Mouse (Mus musculus) CH12.LX (cell line): Measurements from ENCODE around the gene Tcf21. TPM values are rescaled to one million over a fixed set of nuclear protein-coding genes. Genes with fewer than 3 reads are reported as not detected.

Experiments used
- DNase-seq: peaks from one replicate; pipeline ENCODE4 v3.0.0-alpha.2; 2013; ENCODE audit errors: extremely low read depth
- H3K27ac ChIP-seq: 2 replicates; pipeline ENCODE4 v1.5.1; 2012; ENCODE audit warnings: low read depth, mild to moderate bottlenecking, control low read depth, moderate library complexity; ENCODE audit not compliant: insufficient read depth
- H3K27me3 ChIP-seq: replicated peaks from 2 replicates; pipeline ENCODE3; 2012; ENCODE audit warnings: inconsistent platforms
- H3K36me3 ChIP-seq, 2 experiments: replicated peaks in 1 of 2; 2 replicates each; pipeline versions ENCODE3 to v1.6.1; 2012; ENCODE audit warnings: inconsistent platforms in 1 of 2, low read length in 1 of 2, mild to moderate bottlenecking in 1 of 2, mixed read lengths in 1 of 2, moderate library complexity in 1 of 2; ENCODE audit not compliant: control insufficient read depth in 1 of 2, insufficient read depth in 1 of 2
- H3K4me1 ChIP-seq, 2 experiments: 2 replicates each; pipeline ENCODE4 v1.6.1; 2012; ENCODE audit warnings: inconsistent platforms in 1 of 2, moderate library complexity in 1 of 2; ENCODE audit not compliant: insufficient read depth in 2 of 2, control insufficient read depth in 1 of 2
- H3K4me2 ChIP-seq: 2 replicates; pipeline ENCODE4 v1.6.1; 2012; ENCODE audit warnings: low read depth, mild to moderate bottlenecking, control low read depth; ENCODE audit not compliant: poor library complexity, insufficient read depth, severe bottlenecking
- H3K4me3 ChIP-seq, 3 experiments: fragments of 150-350 bp in 1 of 3; sonication (generic) in 1 of 3; replicated peaks in 1 of 3; 2 replicates each; pipeline versions ENCODE3 to v1.5.1; 2011 to 2012; ENCODE audit warnings: low read depth in 2 of 3, low read length in 2 of 3, mild to moderate bottlenecking in 2 of 3, moderate library complexity in 2 of 3, control low read depth in 1 of 3, improper control_type of control experiment in 1 of 3, inconsistent platforms in 1 of 3, mixed read lengths in 1 of 3; ENCODE audit not compliant: poor library complexity in 1 of 3
- H3K79me2 ChIP-seq: replicated peaks from 2 replicates; pipeline ENCODE4 v1.6.1; 2012; ENCODE audit warnings: mild to moderate bottlenecking, moderate library complexity; ENCODE audit not compliant: control insufficient read depth, poor library complexity, insufficient read depth, severe bottlenecking; ENCODE audit errors: extremely low read depth
- H3K9ac ChIP-seq: 2 replicates; pipeline ENCODE4 v1.6.1; 2012; ENCODE audit warnings: low read depth, mild to moderate bottlenecking, control low read depth, moderate library complexity; ENCODE audit not compliant: insufficient read depth
- H3K9me3 ChIP-seq: replicated peaks from 2 replicates; pipeline ENCODE3; 2012; ENCODE audit warnings: low read length, inconsistent platforms, mixed read lengths
- BHLHE40 ChIP-seq: IDR thresholded peaks from 2 replicates; pipeline ENCODE4 v1.6.1; 2011; ENCODE audit warnings: mild to moderate bottlenecking, low read depth, low read length, improper control_type of control experiment
- CHD2 ChIP-seq: IDR thresholded peaks from 2 replicates; pipeline ENCODE4 v1.6.1; 2011; ENCODE audit warnings: low read length, improper control_type of control experiment
- CTCF ChIP-seq, 2 experiments: IDR thresholded peaks in 1 of 2; conservative IDR thresholded peaks in 1 of 2; 2 replicates each; pipeline ENCODE4 v1.5.1; 2011 to 2012; ENCODE audit warnings: low read depth in 2 of 2, low read length in 2 of 2, improper control_type of control experiment in 1 of 2, inconsistent platforms in 1 of 2, mild to moderate bottlenecking in 1 of 2, moderate library complexity in 1 of 2
- ELF1 ChIP-seq: IDR thresholded peaks from 2 replicates; pipeline ENCODE4 v1.6.1; 2014; ENCODE audit warnings: low read depth, mild to moderate bottlenecking, inconsistent platforms, low read length, improper control_type of control experiment
- EP300 ChIP-seq: IDR thresholded peaks from 2 replicates; pipeline ENCODE4 v1.6.1; 2011; ENCODE audit warnings: low read length, improper control_type of control experiment
- ETS1 ChIP-seq: conservative IDR thresholded peaks from 2 replicates; pipeline ENCODE4 v1.6.1; 2012; ENCODE audit warnings: low read depth, mild to moderate bottlenecking, inconsistent platforms, low read length, improper control_type of control experiment, moderate library complexity
- HCFC1 ChIP-seq: IDR thresholded peaks from 2 replicates; pipeline ENCODE4 v1.6.1; 2012; ENCODE audit warnings: low read depth, mild to moderate bottlenecking, inconsistent platforms, low read length, improper control_type of control experiment
- JUND ChIP-seq: conservative IDR thresholded peaks from 2 replicates; pipeline ENCODE4 v1.6.1; 2011; ENCODE audit warnings: low read depth, low read length, improper control_type of control experiment
- MAFK ChIP-seq: IDR thresholded peaks from 2 replicates; pipeline ENCODE4 v1.6.1; 2011; ENCODE audit warnings: low read length, improper control_type of control experiment; ENCODE audit not compliant: insufficient replicate concordance
- MYC ChIP-seq: IDR thresholded peaks from 2 replicates; pipeline ENCODE4 v1.6.1; 2011; ENCODE audit warnings: low read depth, mild to moderate bottlenecking, improper control_type of control experiment, low read length
- NELFE ChIP-seq: IDR thresholded peaks from 2 replicates; pipeline ENCODE4 v1.6.1; 2011; ENCODE audit warnings: low read depth, low read length, improper control_type of control experiment
- NRF1 ChIP-seq: IDR thresholded peaks from 2 replicates; pipeline ENCODE4 v1.6.1; 2014; ENCODE audit warnings: low read depth, mild to moderate bottlenecking, inconsistent platforms, low read length, improper control_type of control experiment, moderate library complexity
- RAD21 ChIP-seq: IDR thresholded peaks from 2 replicates; pipeline ENCODE4 v1.6.1; 2011; ENCODE audit warnings: low read depth, mild to moderate bottlenecking, low read length, improper control_type of control experiment, moderate library complexity
- RCOR1 ChIP-seq: conservative IDR thresholded peaks from 2 replicates; pipeline ENCODE4 v1.6.1; 2012; ENCODE audit warnings: low read depth, mild to moderate bottlenecking, inconsistent platforms, low read length, improper control_type of control experiment
- SIN3A ChIP-seq: IDR thresholded peaks from 2 replicates; pipeline ENCODE4 v1.6.1; 2012; ENCODE audit warnings: low read length, improper control_type of control experiment, inconsistent platforms
- SMC3 ChIP-seq: IDR thresholded peaks from 2 replicates; pipeline ENCODE4 v1.6.1; 2011; ENCODE audit warnings: low read depth, low read length, improper control_type of control experiment
- TBP ChIP-seq: conservative IDR thresholded peaks from 2 replicates; pipeline ENCODE4 v1.6.1; 2011; ENCODE audit warnings: low read depth, low read length, improper control_type of control experiment
- UBTF ChIP-seq: IDR thresholded peaks from 2 replicates; pipeline ENCODE4 v1.6.1; 2012; ENCODE audit warnings: low read depth, mild to moderate bottlenecking, inconsistent platforms, low read length, improper control_type of control experiment, moderate library complexity
- ZNF384 ChIP-seq: IDR thresholded peaks from 2 replicates; pipeline ENCODE4 v1.6.1; 2012; ENCODE audit warnings: low read depth, low read length, improper control_type of control experiment, inconsistent platforms
- dilution Hi-C: fragments of 300-500 bp; cut with MboI; formaldehyde crosslinking; loops from 2 replicates; pipeline ENCODE4 v1.14.3; 2020; ENCODE audit warnings: low sequenced_read_pairs; ENCODE audit not compliant: extremely low pct_unique_long_range_greater_than_20kb, extremely low pct_ligation_motif_present
- in situ Hi-C: fragments of 300-500 bp; cut with MboI; formaldehyde crosslinking; loops from 3 replicates; pipeline ENCODE4 v1.14.3; 2019; ENCODE audit warnings: low sequenced_read_pairs, low pct_ligation_motif_present, low pct_unique_long_range_greater_than_20kb, mixed read lengths
- polyA plus RNA-seq: library from polyadenylated mRNA; unstranded; fragments of >175 nt; gene quantifications from 2 replicates; pipeline ENCODE4 v1.2.1, GENCODE M21; 2012; ENCODE audit warnings: low read depth; ENCODE audit not compliant: insufficient read length
- total RNA-seq, 2 experiments: library from RNA; depleted of rRNA; stranded (reverse); fragments of 300-350 nt in 1 of 2; fragments of >200 nt in 1 of 2; gene quantifications; 2 replicates each; pipeline ENCODE4 v1.2.3; 2012 to 2014

Gene Tcf21
- total and polyA plus RNA-seq, 3 experiments = not detected

GRCm38 (mm10) chr10:22811921-22812320, 8.1 kb downstream of the Tcf21 start:
- in situ Hi-C loops = no loop called here
- no peaks in the 10 kb centered on the region for H3K9me3 ChIP-seq
- no peaks in the 10 kb centered on the region for H3K4me1 ChIP-seq
- DNase-seq = no peak
- no peak overlapping the region for H3K4me2 ChIP-seq
- H3K27me3 ChIP-seq = no peaks in the 10 kb centered on the region
- H3K79me2 ChIP-seq = no peaks in the 10 kb centered on the region
- H3K9ac ChIP-seq = no peak overlapping the region
- dilution Hi-C loops = no loop called here
- H3K27ac ChIP-seq = no peak overlapping the region
- no peak overlapping the region for H3K4me3 ChIP-seq
- TF ChIP-seq JUND = no peak
- TF ChIP-seq EP300 = no peak
- no peak for TF ChIP-seq NRF1
- no peaks in the 10 kb centered on the region for H3K36me3 ChIP-seq

DNA sequence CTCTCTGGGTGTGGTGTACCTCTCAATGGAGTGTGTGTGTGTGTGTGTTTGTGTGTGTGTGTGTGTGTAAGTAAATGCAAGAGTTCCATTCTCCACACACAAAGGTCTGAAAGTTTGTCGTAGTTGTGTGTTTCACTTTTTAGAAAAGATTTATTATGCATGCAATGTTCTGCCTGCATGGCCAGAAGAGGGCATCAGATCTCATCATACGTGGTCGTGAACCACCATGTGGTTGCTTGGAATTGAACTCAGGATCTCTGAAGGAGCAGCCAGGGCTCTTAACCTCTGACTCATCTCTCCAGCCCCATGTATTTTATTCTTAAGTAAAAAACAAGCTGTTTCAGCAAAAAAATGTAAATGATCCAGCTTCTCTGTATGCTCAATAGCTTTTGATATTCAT, 37.3 kb downstream of the Tcf21 start:
- in situ Hi-C loops = loop anchor here (5.0 kb wide), 1 partner anchor 300 kb away; no protein-coding TSS in a partner anchor
- DNase-seq = no peak
- no peak overlapping the region for H3K4me3 ChIP-seq
- dilution Hi-C loops = no loop called here
- TF ChIP-seq BHLHE40 (no peak), RCOR1 (no peak), CTCF (conservative IDR thresholded peaks at IDR 0.05 in 1 of 2, IDR thresholded peaks at IDR 0.05 in 1 of 2; ENCODE audit: low read depth in 2 of 2, low read length in 2 of 2) (peak in 1 of 2 experiments; percentile 65; a peak in 2 of 4 replicates), EP300 (no peak), SMC3 (peak; percentile 60), JUND (no peak), RAD21 (peak; percentile 36), NELFE (no peak), HCFC1 (no peak), TBP (no peak), MYC (peak; percentile 72; the same call in 1 of the 2 replicates), MAFK (0 out of 2 replicates have a peak, but pooled peaks have one; percentile 15), CHD2 (no peak), SIN3A (no peak)
- no peaks in the 10 kb centered on the region for H3K27me3 ChIP-seq
- no peak overlapping the region for H3K9ac ChIP-seq
- no peaks in the 10 kb centered on the region for H3K36me3 ChIP-seq
- no peaks in the 10 kb centered on the region for H3K79me2 ChIP-seq
- H3K9me3 ChIP-seq = no peaks in the 10 kb centered on the region
- H3K27ac ChIP-seq = no peak overlapping the region
- peaks cover 0 to 4% of the 10 kb centered on the region in 2 experiments; a peak in 1 of 4 replicates for H3K4me1 ChIP-seq
- no peak overlapping the region for H3K4me2 ChIP-seq

DNA sequence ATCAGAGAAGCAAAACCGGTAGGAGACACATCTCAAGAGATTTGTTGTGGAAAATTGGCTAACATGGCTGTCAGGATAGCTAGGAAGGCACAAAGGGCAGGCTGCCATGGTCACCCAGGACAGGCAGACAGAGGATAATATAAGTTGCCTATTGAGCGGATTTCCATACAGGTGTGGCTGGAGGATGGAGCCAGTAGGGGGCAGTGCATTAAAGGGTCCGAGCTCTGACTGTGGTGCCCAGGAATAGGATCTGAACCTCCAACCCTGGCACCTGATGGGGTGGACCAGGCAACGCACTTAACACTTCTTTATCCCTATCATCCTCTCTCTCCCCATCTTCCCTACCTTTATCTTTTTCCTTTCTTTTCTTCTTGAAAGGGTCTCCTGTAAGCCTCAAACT, 38.5 kb downstream of the Tcf21 start:
- Histone ChIP-seq H3K9me3 (no peaks in the 10 kb centered on the region), H3K27ac (no peak overlapping the region), H3K4me2 (no peak overlapping the region), H3K27me3 (no peaks in the 10 kb centered on the region)
- TF ChIP-seq SMC3 = peak; percentile 61
- TF ChIP-seq RAD21 = peak; percentile 60
- no peak for TF ChIP-seq UBTF
- TF ChIP-seq CTCF (conservative IDR thresholded peaks at IDR 0.05 in 1 of 2, IDR thresholded peaks at IDR 0.05 in 1 of 2; ENCODE audit: low read depth in 2 of 2, low read length in 2 of 2) = peak; percentile 17 to 72; a peak in 2 of 4 replicates
- TF ChIP-seq ZNF384 = no peak
- TF ChIP-seq ELF1 = no peak
- no peak for TF ChIP-seq ETS1
- TF ChIP-seq, all 38 proteins: peak for 3
- no peak overlapping the region for H3K4me3 ChIP-seq
- in situ Hi-C loops (loop anchor here (5.0 kb wide), 1 partner anchor 301 kb away; no protein-coding TSS in a partner anchor), dilution Hi-C loops (no loop called here)
- no peaks in the 10 kb centered on the region for H3K36me3 ChIP-seq
- H3K79me2 ChIP-seq = no peaks in the 10 kb centered on the region
- peak; percentile 42 for DNase-seq
- H3K9ac ChIP-seq = no peak overlapping the region
- no peaks in the 10 kb centered on the region for H3K4me1 ChIP-seq
